Mouse (Mus musculus) brain, embryonic 14.5 days (tissue): ENCODE measurements around the gene Proser1. TPM values are rescaled to one million over a fixed set of nuclear protein-coding genes. Genes with fewer than 3 reads are reported as not detected.

Source experiments
- DNase-seq: peaks from one replicate; pipeline ENCODE4 v3.0.0-alpha.2; 2011; ENCODE audit warnings: low read depth
- CTCF ChIP-seq: fragments of 200-500 bp; IDR thresholded peaks from 2 replicates; pipeline ENCODE4 v1.5.1; 2012; ENCODE audit warnings: inconsistent platforms, mild to moderate bottlenecking, moderate library complexity, borderline replicate concordance; ENCODE audit not compliant: insufficient read depth, insufficient read length; ENCODE audit errors: extremely low read depth
- POLR2A ChIP-seq: fragments of 200-500 bp; IDR thresholded peaks from 2 replicates; pipeline ENCODE4 v1.6.1; 2012; ENCODE audit warnings: mild to moderate bottlenecking, inconsistent platforms, borderline replicate concordance; ENCODE audit not compliant: poor library complexity, insufficient read depth, insufficient read length, severe bottlenecking; ENCODE audit errors: extremely low read depth
- polyA plus RNA-seq: library from polyadenylated mRNA; depleted of rRNA; stranded (reverse); fragments of >200 nt; gene quantifications from 2 replicates; pipeline ENCODE4 v1.2.3, GENCODE M21; 2012

The Proser1 gene
- polyA plus RNA-seq, 1 experiment: 30.7 TPM

DNA sequence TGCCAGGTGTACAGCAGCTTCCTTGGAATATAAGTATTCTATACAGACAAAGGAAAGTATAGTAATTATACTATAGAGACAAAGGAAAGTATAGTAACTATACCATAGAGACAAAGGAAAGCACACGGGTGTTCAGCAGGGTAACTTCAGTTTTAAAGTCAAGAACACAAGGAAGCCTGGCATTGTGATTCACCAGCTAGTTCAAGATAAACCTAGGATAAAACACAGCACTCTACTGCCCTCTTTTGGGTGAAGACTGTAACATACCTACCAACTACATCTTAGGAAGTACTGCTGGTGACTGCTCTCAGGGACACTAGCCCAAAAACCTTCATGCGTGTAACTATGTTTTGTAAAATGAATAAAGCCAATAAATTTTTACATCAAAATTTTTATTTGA lies 15.3 kb upstream of the Proser1 start:
- TF ChIP-seq CTCF: peak; percentile 58; the same call in 1 of the 2 replicates
- no peak for TF ChIP-seq POLR2A
- DNase-seq: peak; percentile 95

- TF ChIP-seq CTCF (no peak), POLR2A (no peak)
- DNase-seq: no peak
These were observed 12.8 kb upstream of the Proser1 start for GRCm38 (mm10) chr3:53450666-53451065.

DNA sequence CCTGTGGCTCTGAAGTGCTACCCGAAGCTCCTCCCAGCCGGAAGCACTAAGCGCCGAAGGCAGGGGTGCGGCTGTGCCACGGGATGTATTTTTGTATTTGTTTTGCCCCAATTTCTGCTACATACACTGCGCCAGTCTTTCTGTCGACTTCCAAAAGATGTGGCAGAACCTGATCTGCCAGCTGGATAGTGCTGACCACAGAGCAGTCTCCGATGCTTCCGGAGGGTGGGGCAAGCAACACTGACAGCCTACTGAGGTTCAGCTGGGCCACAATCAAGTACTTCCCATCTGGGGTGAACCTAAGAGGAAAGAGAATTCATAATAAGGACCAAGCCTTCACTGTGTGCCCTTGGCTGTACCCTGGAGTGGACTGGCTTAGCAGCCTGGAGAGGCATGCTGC lies 11.1 kb upstream of the Proser1 start:
- DNase-seq: no peak
- TF ChIP-seq CTCF (no peak), POLR2A (no peak)

- no peak for DNase-seq
- no peak for TF ChIP-seq CTCF
- TF ChIP-seq POLR2A: no peak
These were observed 10.1 kb upstream of the Proser1 start for GRCm38 (mm10) chr3:53453346-53453745.

DNA sequence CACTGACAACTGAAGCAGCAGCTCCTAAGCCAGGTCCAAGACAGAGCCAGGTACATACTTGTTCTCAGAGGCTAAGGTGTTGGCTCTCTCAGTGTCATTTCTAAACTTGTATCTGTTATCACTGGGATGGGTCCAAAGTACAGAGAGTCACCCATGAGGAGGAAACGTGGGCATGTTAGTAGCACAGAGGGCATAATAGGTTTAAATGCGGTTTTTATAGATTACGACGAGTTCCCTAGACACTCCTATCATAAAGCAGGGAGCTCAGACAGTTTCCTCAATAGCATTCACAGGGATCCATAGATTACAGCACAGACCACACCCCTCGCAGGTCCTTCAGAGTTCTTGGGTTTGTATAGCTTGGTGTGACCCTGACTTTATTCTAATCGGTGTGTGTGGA lies 9.5 kb upstream of the Proser1 start:
- no peak for TF ChIP-seq POLR2A
- TF ChIP-seq CTCF: no peak
- DNase-seq: no peak

- TF ChIP-seq CTCF (no peak), POLR2A (no peak)
- no peak for DNase-seq
These were observed 8.9 kb upstream of the Proser1 start for GRCm38 (mm10) chr3:53454561-53454960.

DNA sequence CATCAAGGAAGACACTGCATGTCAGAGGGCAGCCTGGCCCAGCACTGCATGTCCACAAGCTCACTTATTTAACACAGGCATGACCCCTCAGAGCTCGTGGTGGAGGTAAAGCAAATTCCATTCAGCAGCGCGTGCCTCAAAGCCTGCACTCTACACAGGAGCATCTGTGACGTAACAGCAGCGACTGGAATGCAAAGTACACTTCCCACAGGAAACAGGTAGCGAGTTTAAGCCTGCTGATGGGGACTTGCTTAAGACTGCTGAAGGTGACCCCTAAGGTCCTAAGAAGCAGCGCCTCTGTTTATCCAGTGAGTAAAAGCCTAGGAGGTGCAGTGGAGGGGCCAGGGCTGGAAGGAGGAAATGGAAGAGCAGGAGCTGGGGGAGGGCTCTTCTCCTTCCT lies 8.5 kb upstream of the Proser1 start:
- TF ChIP-seq CTCF: no peak
- no peak for TF ChIP-seq POLR2A
- no peak for DNase-seq

DNA sequence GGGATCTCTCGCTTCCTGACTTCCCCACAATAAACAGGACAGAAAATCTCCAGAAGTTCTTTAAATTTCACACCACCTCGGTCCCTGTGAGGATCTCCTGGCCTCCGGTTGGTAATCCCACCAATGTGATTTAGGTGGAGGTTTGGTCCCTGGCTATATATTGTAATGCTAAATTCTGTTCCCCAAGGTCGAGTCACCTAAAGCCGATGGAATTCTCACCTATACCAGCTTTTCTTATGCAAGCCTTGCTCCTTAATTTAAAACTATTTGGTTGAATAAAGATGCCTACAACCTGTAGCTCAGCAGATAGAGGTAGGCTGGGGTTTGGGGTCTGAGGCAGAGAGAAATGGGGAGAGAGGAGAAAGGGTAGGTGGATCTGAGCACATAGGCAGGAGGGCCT lies 5.7 kb upstream of the Proser1 start:
- no peak for TF ChIP-seq POLR2A
- TF ChIP-seq CTCF: no peak
- no peak for DNase-seq

- DNase-seq: no peak
- TF ChIP-seq POLR2A (no peak), CTCF (no peak)
These were observed 3.4 kb upstream of the Proser1 start for GRCm38 (mm10) chr3:53460106-53460505.

GRCm38 (mm10) chr3:53462701-53463045 lies 793 bp upstream of the Proser1 start:
- no peak for DNase-seq
- TF ChIP-seq POLR2A (no peak), CTCF (no peak)

- TF ChIP-seq POLR2A (peak; percentile 50; the same call in 1 of the 2 replicates), CTCF (no peak)
These were observed 274 bp downstream of the Proser1 start for GRCm38 (mm10) chr3:53463765-53464114.

DNA sequence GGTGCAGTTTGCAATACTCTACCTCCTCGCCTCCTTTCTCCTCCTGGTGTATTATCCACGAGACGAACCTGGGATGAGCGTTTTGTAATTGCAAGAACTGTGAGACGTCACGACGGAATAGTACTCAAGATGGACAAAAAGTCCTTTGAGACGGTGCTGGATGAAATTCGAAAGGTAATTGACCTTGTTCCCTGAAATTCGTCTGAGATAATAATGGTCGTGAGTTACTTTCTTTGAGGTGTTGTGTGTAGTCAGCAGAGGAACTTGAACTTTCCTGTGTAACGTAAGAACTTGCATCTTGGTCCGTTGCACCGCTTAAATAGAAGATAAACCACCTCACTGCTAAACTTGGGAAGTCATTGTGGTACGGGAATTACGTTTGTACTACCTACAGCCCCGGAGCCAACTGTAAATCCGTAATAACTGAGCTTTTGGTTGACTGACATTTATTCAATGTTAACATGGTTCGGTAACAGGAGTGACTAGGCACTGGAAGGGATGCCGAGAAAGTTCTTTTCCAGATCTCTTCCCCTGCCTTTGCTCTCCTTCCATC lies 756 bp downstream of the Proser1 start:
- DNase-seq: no peak
- TF ChIP-seq CTCF (no peak), POLR2A (no peak)

More at GRCm38 (mm10) chr3:53463765-53464114, 274 bp downstream of the Proser1 start:
- no peak for DNase-seq

DNA sequence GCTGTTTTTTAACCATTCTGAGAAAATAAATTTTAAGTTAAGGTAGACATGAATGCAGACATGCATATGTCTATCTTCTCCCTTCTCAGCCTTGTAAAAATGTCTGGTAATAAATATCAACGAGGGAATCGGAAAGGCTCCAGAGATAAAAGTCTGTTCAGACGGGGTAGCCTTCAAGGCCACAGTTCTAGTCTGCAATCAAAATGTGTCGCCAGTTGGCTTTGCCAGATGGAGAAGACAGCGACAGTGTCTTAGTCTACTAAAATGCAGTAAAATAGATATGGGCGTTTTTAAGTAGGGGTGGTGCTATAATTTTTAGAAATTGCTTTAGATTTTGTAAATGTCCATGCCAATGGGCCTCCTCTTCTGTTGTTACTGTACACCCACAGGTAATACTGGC lies 1.9 kb downstream of the Proser1 start:
- TF ChIP-seq CTCF (no peak), POLR2A (no peak)
- DNase-seq: no peak

DNA sequence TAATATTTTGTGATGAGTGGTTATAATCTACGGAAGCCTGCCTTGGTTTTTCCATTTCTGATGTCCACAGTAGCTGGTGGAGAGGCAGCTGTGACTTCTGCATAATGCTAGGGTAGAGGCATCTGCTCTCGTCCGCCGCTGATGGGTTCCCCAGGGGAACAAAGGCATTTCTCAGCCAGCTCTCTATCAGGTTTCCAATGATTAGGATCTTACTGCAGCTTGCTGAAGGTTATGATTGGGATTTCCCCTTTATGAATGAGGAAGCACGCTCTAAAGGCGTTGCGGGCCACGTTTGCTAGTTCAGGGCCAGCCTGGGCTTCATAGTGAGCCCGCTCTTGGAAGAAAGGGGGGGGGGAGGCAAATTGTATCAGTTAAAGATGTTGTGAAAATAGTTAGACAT lies 3.0 kb downstream of the Proser1 start:
- TF ChIP-seq CTCF (no peak), POLR2A (no peak)
- peak; percentile 15 for DNase-seq
